In genomic region chr6:17634992-17635391, GRCm38 (mm10) we compare ENCODE assay signal across 16 mouse cellular contexts. TPM values are rescaled to one million over a fixed set of nuclear protein-coding genes. Genes with fewer than 3 reads are reported as not detected.
DNase-seq lines count a peak whose midpoint lies in the region; ATAC-seq and TF ChIP-seq lines count a peak whose summit lies in the region.
"Had no signal": no experiment of that assay in that cellular context is flagged by ENCODE, and none has a peak within 500 bp of the region (broad histone marks: within the 10 kb centered on the region; RNA-seq: fewer than 3 reads in every experiment).

No protein-coding gene starts in this region.

- no peak overlapping the region for H3K4me3 ChIP-seq in layer of hippocampus, adult 2 months
- no peak overlapping the region for H3K4me3 ChIP-seq in CH12.LX (replicated peaks in 1 of 3; ENCODE audit: low read depth in 2 of 3, low read length in 2 of 3, poor library complexity in 1 of 3)
- H3K4me3 ChIP-seq in megakaryocyte, embryonic 14.5 days (replicated peaks): peak overlapping the region; percentile 89
- H3K4me3 ChIP-seq in neural tube, embryonic 15.5 days (replicated peaks): no peak overlapping the region
- H3K4me3 ChIP-seq: forebrain, embryonic 12.5 days; midbrain, embryonic 15.5 days; neural tube, embryonic 12.5 days had no signal

- peak overlapping the region; percentile 87 for H3K27ac ChIP-seq in layer of hippocampus, adult 2 months
- peak overlapping the region; percentile 80 for H3K27ac ChIP-seq in CH12.LX (ENCODE audit: insufficient read depth, low read depth)
- no peak overlapping the region for H3K27ac ChIP-seq in neural tube, embryonic 15.5 days (replicated peaks)
- H3K27ac ChIP-seq: forebrain, embryonic 12.5 days; hindbrain, postnatal 0 days; midbrain, embryonic 15.5 days; neural tube, embryonic 12.5 days had no signal

- DNase-seq in layer of hippocampus, adult 2 months (ENCODE audit: low spot score in 2 of 2): no peak
- DNase-seq in layer of hippocampus, adult 8-10 months (ENCODE audit: low spot score in 2 of 2): no peak
- no peak for DNase-seq in CH12.LX (ENCODE audit: extremely low read depth)
- no peak for DNase-seq in neural tube, embryonic 10.5 days (ENCODE audit: extremely low spot score, low spot score)
- DNase-seq in kidney, postnatal 25 days: no peak
- DNase-seq: cerebellum, adult 11-12 months; heart, postnatal 4 days; kidney, adult 8-10 months; right cerebral cortex, postnatal 25 days had no signal

- WGBS in neural tube, embryonic 15.5 days: 77% methylated on average over 3 of the region's 3 CpGs

- no peak for TF ChIP-seq RAD21 in CH12.LX (IDR thresholded peaks at IDR 0.05; ENCODE audit: low read depth, low read length)

- H3K27me3 ChIP-seq in CH12.LX (replicated peaks): no peaks in the 10 kb centered on the region
- H3K27me3 ChIP-seq in megakaryocyte, embryonic 14.5 days (replicated peaks): no peaks in the 10 kb centered on the region
- H3K27me3 ChIP-seq in neural tube, embryonic 15.5 days (replicated peaks): no peaks in the 10 kb centered on the region
- H3K27me3 ChIP-seq: forebrain, embryonic 12.5 days; midbrain, embryonic 15.5 days; neural tube, embryonic 12.5 days had no signal

- TF ChIP-seq POLR2A in CH12.LX (IDR thresholded peaks at IDR 0.05; ENCODE audit: low read depth, low read length): no peak

- H3K79me2 ChIP-seq in CH12.LX (replicated peaks; ENCODE audit: control insufficient read depth, extremely low read depth, insufficient read depth, poor library complexity, severe bottlenecking): peaks cover 22% of the 10 kb centered on the region

- H3K36me3 ChIP-seq in CH12.LX (replicated peaks in 1 of 2; ENCODE audit: control insufficient read depth in 1 of 2, insufficient read depth in 1 of 2, low read length in 1 of 2): peaks cover 0 to 1% of the 10 kb centered on the region in 2 experiments
- peaks cover 4% of the 10 kb centered on the region for H3K36me3 ChIP-seq in megakaryocyte, embryonic 14.5 days (replicated peaks; ENCODE audit: low read length)
- no peaks in the 10 kb centered on the region for H3K36me3 ChIP-seq in neural tube, embryonic 15.5 days
- H3K36me3 ChIP-seq: forebrain, embryonic 12.5 days; midbrain, embryonic 15.5 days; neural tube, embryonic 12.5 days had no signal

- H3K9me3 ChIP-seq in CH12.LX (replicated peaks; ENCODE audit: low read length): no peaks in the 10 kb centered on the region
- no peaks in the 10 kb centered on the region for H3K9me3 ChIP-seq in megakaryocyte, embryonic 14.5 days
- no peaks in the 10 kb centered on the region for H3K9me3 ChIP-seq in neural tube, embryonic 15.5 days (replicated peaks)
- H3K9me3 ChIP-seq: forebrain, embryonic 12.5 days; midbrain, embryonic 15.5 days; neural tube, embryonic 12.5 days had no signal

- dilution Hi-C loops in CH12.LX (cut with MboI; ENCODE audit: extremely low pct_ligation_motif_present, extremely low pct_unique_long_range_greater_than_20kb, low sequenced_read_pairs): no loop called here

- H3K4me1 ChIP-seq in CH12.LX (ENCODE audit: control insufficient read depth in 1 of 2, insufficient read depth in 2 of 2): peaks cover 10 to 52% of the 10 kb centered on the region in 2 experiments; a peak in 3 of 4 replicates
- H3K4me1 ChIP-seq in megakaryocyte, embryonic 14.5 days: peaks cover 54% of the 10 kb centered on the region
- H3K4me1 ChIP-seq in neural tube, embryonic 15.5 days: peaks cover 13% of the 10 kb centered on the region

- in situ Hi-C loops in CH12.LX (cut with MboI; ENCODE audit: low pct_ligation_motif_present, low pct_unique_long_range_greater_than_20kb, low sequenced_read_pairs): no loop called here

- H3K4me2 ChIP-seq in CH12.LX (ENCODE audit: insufficient read depth, low read depth, poor library complexity, severe bottlenecking): peak overlapping the region; percentile 54
- no peak overlapping the region for H3K4me2 ChIP-seq in neural tube, embryonic 15.5 days
- H3K4me2 ChIP-seq: forebrain, embryonic 12.5 days; midbrain, embryonic 15.5 days; neural tube, embryonic 12.5 days had no signal

- peak overlapping the region; percentile 41 for H3K9ac ChIP-seq in CH12.LX (ENCODE audit: insufficient read depth, low read depth)
- no peak overlapping the region for H3K9ac ChIP-seq in neural tube, embryonic 15.5 days (replicated peaks)
- H3K9ac ChIP-seq: forebrain, embryonic 12.5 days; midbrain, embryonic 15.5 days; neural tube, embryonic 12.5 days had no signal

- TF ChIP-seq EP300 in CH12.LX (IDR thresholded peaks at IDR 0.05; ENCODE audit: low read length): no peak

- TF ChIP-seq CTCF in layer of hippocampus, adult 2 months (conservative IDR thresholded peaks at IDR 0.05): no peak
- TF ChIP-seq CTCF in CH12.LX (conservative IDR thresholded peaks at IDR 0.05 in 1 of 2, IDR thresholded peaks at IDR 0.05 in 1 of 2; ENCODE audit: low read depth in 2 of 2, low read length in 2 of 2): no peak

- ATAC-seq in granulocyte monocyte progenitor cell, adult 5-6 weeks (replicated peaks; ENCODE audit: poor library complexity, severe bottlenecking): peak; percentile 49
- no peak for ATAC-seq in neural tube, embryonic 15.5 days (ENCODE audit: low FRiP score)
- ATAC-seq: hindbrain, postnatal 0 days; midbrain, embryonic 15.5 days had no signal

TF ChIP-seq in CH12.LX, 34 proteins besides CTCF, POLR2A, EP300 and RAD21:
- 0 out of 2 replicates have a peak, but pooled peaks have one; percentile 67 for TF ChIP-seq RCOR1 (conservative IDR thresholded peaks at IDR 0.05; ENCODE audit: low read depth, low read length)
- TF ChIP-seq CHD1 (IDR thresholded peaks at IDR 0.05; ENCODE audit: low read depth, low read length): no peak
- 0 out of 2 replicates have a peak, but pooled peaks have one; percentile 28 for TF ChIP-seq MEF2A (IDR thresholded peaks at IDR 0.05; ENCODE audit: borderline replicate concordance, low read depth, low read length)

RNA-seq across cellular contexts. Expression of gene Capza2, which starts 1.0 kb away (rescaled TPM):
- total RNA-seq in layer of hippocampus, adult 2 months (2021): 100 to 1,000 TPM; 300 to 302 TPM
- 100 to 1,000 TPM; 271 to 292 (median 278) TPM for total RNA-seq in layer of hippocampus, adult 8-10 months (2022)
- total RNA-seq in CH12.LX (2012; rRNA removed) (64.9 and 81.2 TPM in 2 replicates), CH12.LX (2014; rRNA removed) (277 and 305 TPM in 2 replicates)
- polyA plus RNA-seq in CH12.LX (2012; ENCODE audit: insufficient read length, low read depth): 171 and 212 TPM in 2 replicates
- total RNA-seq in granulocyte monocyte progenitor cell, adult 5-6 weeks (2014; fragmentation: Nextera tagmentation): 193 and 213 TPM in 2 replicates
- total RNA-seq in granulocyte monocyte progenitor cell, adult 5-6 weeks (2017): 372 and 413 TPM in 2 replicates
- polyA plus RNA-seq in megakaryocyte, embryonic 14.5 days (2012; ENCODE audit: insufficient read depth, low replicate concordance): 12.1 TPM in 1 of 2 replicates, not detected in the other
- 248 and 260 TPM in 2 replicates for polyA plus RNA-seq in neural tube, embryonic 15.5 days (2015; fragmentation: Nextera tagmentation; extraction: Ambion mirVana)

RNA-seq across cellular contexts. Expression of gene St7, which starts 57.7 kb away (rescaled TPM):
- 10 to 100 TPM; 53.8 to 56.1 TPM for total RNA-seq in layer of hippocampus, adult 2 months (2021)
- total RNA-seq in layer of hippocampus, adult 8-10 months (2022): 10 to 100 TPM; 31.5 to 58.0 (median 46.3) TPM
- total RNA-seq in CH12.LX (2012; rRNA removed) (26.4 and 33.9 TPM in 2 replicates), CH12.LX (2014; rRNA removed) (57.2 and 64.1 TPM in 2 replicates)
- 34.4 and 35.3 TPM in 2 replicates for polyA plus RNA-seq in CH12.LX (2012; ENCODE audit: insufficient read length, low read depth)
- 30.0 and 31.2 TPM in 2 replicates for total RNA-seq in granulocyte monocyte progenitor cell, adult 5-6 weeks (2014; fragmentation: Nextera tagmentation)
- 42.6 and 45.5 TPM in 2 replicates for total RNA-seq in granulocyte monocyte progenitor cell, adult 5-6 weeks (2017)
- 6.3 and 7.1 TPM in 2 replicates for polyA plus RNA-seq in megakaryocyte, embryonic 14.5 days (2012; ENCODE audit: insufficient read depth, low replicate concordance)
- polyA plus RNA-seq in neural tube, embryonic 15.5 days (2015; fragmentation: Nextera tagmentation; extraction: Ambion mirVana): 53.8 and 59.2 TPM in 2 replicates
